Mouse (Mus musculus) intestine, postnatal 0 days (tissue): ENCODE results near the gene Rab5if. TPM values are rescaled to one million over a fixed set of nuclear protein-coding genes. Genes with fewer than 3 reads are reported as not detected.

Experiments
- ATAC-seq: fragments of 200-750 bp; cut with Nextera tagmentation; 2 replicates; pipeline ENCODE4 v1.8.0; 2017; ENCODE audit warnings: mild to moderate bottlenecking, moderate TSS enrichment, moderate library complexity
- H3K27ac ChIP-seq: fragments of 300-500 bp; sonication (generic); 2 replicates; pipeline ENCODE4 v1.5.1; 2014; ENCODE audit warnings: mild to moderate bottlenecking, low read depth, low read length, moderate library complexity
- H3K27me3 ChIP-seq: fragments of 300-500 bp; sonication (generic); replicated peaks from 2 replicates; pipeline ENCODE4 v1.6.1; 2014; ENCODE audit warnings: low read length, mixed read lengths; ENCODE audit not compliant: control insufficient read depth, insufficient read depth
- H3K36me3 ChIP-seq: fragments of 300-500 bp; sonication (generic); 2 replicates; pipeline ENCODE4 v1.6.1; 2014; ENCODE audit warnings: mild to moderate bottlenecking, moderate library complexity; ENCODE audit not compliant: control insufficient read depth, insufficient read depth
- H3K4me1 ChIP-seq: fragments of 300-500 bp; sonication (generic); replicated peaks from 2 replicates; pipeline ENCODE4 v1.6.1; 2014; ENCODE audit warnings: antibody characterized with exemption, low read length, mixed read lengths; ENCODE audit not compliant: control insufficient read depth, insufficient read depth
- H3K4me2 ChIP-seq: fragments of 300-500 bp; sonication (generic); replicated peaks from 2 replicates; pipeline ENCODE4 v1.6.1; 2014; ENCODE audit warnings: low read depth, mild to moderate bottlenecking, moderate library complexity
- H3K4me3 ChIP-seq: fragments of 300-500 bp; sonication (generic); 2 replicates; pipeline ENCODE4 v1.5.1; 2014; ENCODE audit warnings: low read depth, low read length
- H3K9ac ChIP-seq: fragments of 300-500 bp; sonication (generic); 2 replicates; pipeline ENCODE4 v1.6.1; 2014; ENCODE audit warnings: mild to moderate bottlenecking, low read depth, low read length
- H3K9me3 ChIP-seq: fragments of 300-500 bp; sonication (generic); 2 replicates; pipeline ENCODE4 v1.6.1; 2016; ENCODE audit warnings: mixed run types; ENCODE audit not compliant: control insufficient read depth
- CTCF ChIP-seq: sonication (generic); IDR thresholded peaks from 2 replicates; pipeline ENCODE4 v1.5.1; 2016; ENCODE audit warnings: low read depth, mild to moderate bottlenecking, control low read depth, antibody characterized with exemption, moderate library complexity
- WGBS: fragments of 180-500 bp; shearing (Covaris S2); extraction: QIAGEN DNeasy Blood & Tissue Kit; methylation state at CpG from one replicate; pipeline ENCODE4 v1.1.7; 2014; 5-methylcytosine and 5-hydroxymethylcytosine counted together
- polyA plus RNA-seq: library from polyadenylated mRNA; unstranded; fragments of >200 nt; fragmentation: Nextera tagmentation; extraction: Ambion mirVana; gene quantifications from 2 replicates; pipeline ENCODE4 v1.2.1, GENCODE M21; 2015

Gene Rab5if
- polyA plus RNA-seq, 1 experiment from 2014 or later = 272 TPM

GRCm38 (mm10) chr2:156841841-156842706, 20.9 kb upstream of the Rab5if start:
- Histone ChIP-seq H3K4me3 (peak overlapping the region; percentile 79), H3K9me3 (no peaks in the 10 kb centered on the region), H3K4me1 (peaks cover 4% of the 10 kb centered on the region; the same call in 1 of the 2 replicates), H3K27ac (peak overlapping the region; percentile 1; the same call in 1 of the 2 replicates), H3K36me3 (peaks cover 2% of the 10 kb centered on the region), H3K4me2 (peak overlapping the region; percentile 98), H3K27me3 (no peaks in the 10 kb centered on the region), H3K9ac (no peak overlapping the region)
- no peak for ATAC-seq
- 9% methylated on average over 20 of the region's 20 CpGs for WGBS
- TF ChIP-seq CTCF = peak; percentile 18

- Histone ChIP-seq H3K36me3 (peaks cover 5% of the 10 kb centered on the region), H3K9ac (no peak overlapping the region), H3K4me2 (peak overlapping the region; percentile 98; the same call in 1 of the 2 replicates), H3K9me3 (no peaks in the 10 kb centered on the region), H3K4me3 (0 out of 2 replicates have a peak overlapping the region, but pooled peaks have one; percentile 79), H3K27me3 (no peaks in the 10 kb centered on the region), H3K4me1 (peaks cover 4% of the 10 kb centered on the region; the same call in 1 of the 2 replicates), H3K27ac (no peak overlapping the region)
- 44% methylated on average over 11 of the region's 11 CpGs for WGBS
- no peak for ATAC-seq
- no peak for TF ChIP-seq CTCF
These were observed 20.2 kb upstream of the Rab5if start for GRCm38 (mm10) chr2:156842711-156843110.

- ATAC-seq = no peak
- no peak overlapping the region for H3K4me3 ChIP-seq
- H3K36me3 ChIP-seq = peaks cover 5% of the 10 kb centered on the region
- no peak overlapping the region for H3K9ac ChIP-seq
- H3K27ac ChIP-seq = no peak overlapping the region
- H3K9me3 ChIP-seq = no peaks in the 10 kb centered on the region
- H3K27me3 ChIP-seq = no peaks in the 10 kb centered on the region
- H3K4me2 ChIP-seq = no peak overlapping the region
- 54% methylated on average over 10 of the region's 10 CpGs for WGBS
- 0 out of 2 replicates have a peak, but pooled peaks cover 4% of the 10 kb centered on the region for H3K4me1 ChIP-seq
- no peak for TF ChIP-seq CTCF
These were observed 19.6 kb upstream of the Rab5if start for GRCm38 (mm10) chr2:156843331-156843730.

- Histone ChIP-seq H3K36me3 (peaks cover 5% of the 10 kb centered on the region), H3K9ac (no peak overlapping the region), H3K4me1 (0 out of 2 replicates have a peak, but pooled peaks cover 4% of the 10 kb centered on the region), H3K4me2 (no peak overlapping the region), H3K27ac (no peak overlapping the region), H3K9me3 (no peaks in the 10 kb centered on the region), H3K4me3 (no peak overlapping the region), H3K27me3 (no peaks in the 10 kb centered on the region)
- TF ChIP-seq CTCF = no peak
- no peak for ATAC-seq
- WGBS = 59% methylated on average over 10 of the region's 10 CpGs
These were observed 18.2 kb upstream of the Rab5if start for GRCm38 (mm10) chr2:156844715-156845114.

- Histone ChIP-seq H3K4me2 (no peak overlapping the region), H3K27ac (no peak overlapping the region), H3K9ac (no peak overlapping the region), H3K4me3 (no peak overlapping the region), H3K4me1 (no peaks in the 10 kb centered on the region), H3K36me3 (peaks cover 16% of the 10 kb centered on the region), H3K9me3 (no peaks in the 10 kb centered on the region), H3K27me3 (no peaks in the 10 kb centered on the region)
- TF ChIP-seq CTCF = no peak
- 77% methylated on average over 6 of the region's 6 CpGs for WGBS
- no peak for ATAC-seq
These were observed 15.3 kb upstream of the Rab5if start for GRCm38 (mm10) chr2:156847653-156848052.

- no peaks in the 10 kb centered on the region for H3K9me3 ChIP-seq
- no peaks in the 10 kb centered on the region for H3K4me1 ChIP-seq
- H3K4me3 ChIP-seq = no peak overlapping the region
- no peak for ATAC-seq
- no peak overlapping the region for H3K4me2 ChIP-seq
- peaks cover 16% of the 10 kb centered on the region for H3K36me3 ChIP-seq
- WGBS = 75% methylated on average over 6 of the region's 6 CpGs
- H3K27me3 ChIP-seq = no peaks in the 10 kb centered on the region
- TF ChIP-seq CTCF = no peak
- H3K9ac ChIP-seq = no peak overlapping the region
- no peak overlapping the region for H3K27ac ChIP-seq
These were observed 14.3 kb upstream of the Rab5if start for GRCm38 (mm10) chr2:156848526-156849182.
